Mouse (Mus musculus) gonadal fat pad, adult 2 months (tissue): ENCODE measurements around the gene Cfp. TPM values are rescaled to one million over a fixed set of nuclear protein-coding genes. Genes with fewer than 3 reads are reported as not detected.
A peak's percentile ranks its signal among the peaks of the same experiment; 100 is the strongest.

Source experiments
- DNase-seq: peaks from one replicate; pipeline ENCODE4 v3.0.0-alpha.2; 2012; ENCODE audit warnings: low read depth
- polyA plus RNA-seq: library from polyadenylated mRNA; depleted of rRNA; stranded (reverse); fragments of >200 nt; gene quantifications from 2 replicates; pipeline ENCODE4 v1.2.3, GENCODE M21; 2012; rRNA removed

Cfp gene
- polyA plus RNA-seq: 21.1 and 27.7 TPM in 2 replicates

DNA sequence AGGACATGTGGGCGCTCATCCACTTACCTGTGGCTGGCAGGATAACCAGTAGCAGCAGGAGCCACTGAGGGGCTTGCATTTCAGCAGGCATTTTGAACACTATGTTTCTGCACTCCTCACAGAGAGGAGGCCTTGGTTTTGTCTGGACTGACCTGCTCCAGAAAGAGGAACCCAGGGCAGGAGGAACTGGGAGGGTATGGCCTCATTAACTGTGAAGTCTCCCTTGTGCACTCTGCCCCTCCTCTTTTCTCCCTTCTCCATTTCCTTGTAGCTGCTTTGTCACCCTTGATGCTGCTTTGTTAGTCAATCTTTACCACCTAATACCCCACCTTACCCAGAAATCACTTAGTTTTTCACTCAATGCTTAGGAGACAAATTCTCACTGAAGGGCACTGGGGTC lies at the start of gene Cfp:
Gene Cfp, minus strand, starts transcription at position 192 of the 400 bp plus-strand sequence.
- no peak for DNase-seq

DNA sequence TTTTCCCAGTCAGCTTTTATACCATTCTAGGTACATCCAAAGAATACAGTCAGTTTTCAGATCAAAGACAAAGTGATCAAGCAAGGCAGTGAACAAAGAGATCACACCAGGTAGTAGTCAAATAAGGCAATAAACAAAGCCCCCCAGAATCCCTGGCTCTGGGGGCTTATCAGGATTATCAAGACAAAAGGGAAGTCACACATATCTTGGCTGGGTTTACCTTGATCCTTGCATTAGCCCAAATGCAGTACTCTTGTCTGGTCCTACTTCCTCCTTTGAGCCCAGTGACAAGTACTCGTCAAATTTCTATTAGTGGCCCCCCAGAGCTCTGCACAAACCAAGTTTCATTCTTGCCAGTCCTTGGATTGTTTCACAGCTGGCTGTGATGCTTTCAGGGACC lies 49.5 kb upstream of the Cfp start:
- DNase-seq: no peak

DNA sequence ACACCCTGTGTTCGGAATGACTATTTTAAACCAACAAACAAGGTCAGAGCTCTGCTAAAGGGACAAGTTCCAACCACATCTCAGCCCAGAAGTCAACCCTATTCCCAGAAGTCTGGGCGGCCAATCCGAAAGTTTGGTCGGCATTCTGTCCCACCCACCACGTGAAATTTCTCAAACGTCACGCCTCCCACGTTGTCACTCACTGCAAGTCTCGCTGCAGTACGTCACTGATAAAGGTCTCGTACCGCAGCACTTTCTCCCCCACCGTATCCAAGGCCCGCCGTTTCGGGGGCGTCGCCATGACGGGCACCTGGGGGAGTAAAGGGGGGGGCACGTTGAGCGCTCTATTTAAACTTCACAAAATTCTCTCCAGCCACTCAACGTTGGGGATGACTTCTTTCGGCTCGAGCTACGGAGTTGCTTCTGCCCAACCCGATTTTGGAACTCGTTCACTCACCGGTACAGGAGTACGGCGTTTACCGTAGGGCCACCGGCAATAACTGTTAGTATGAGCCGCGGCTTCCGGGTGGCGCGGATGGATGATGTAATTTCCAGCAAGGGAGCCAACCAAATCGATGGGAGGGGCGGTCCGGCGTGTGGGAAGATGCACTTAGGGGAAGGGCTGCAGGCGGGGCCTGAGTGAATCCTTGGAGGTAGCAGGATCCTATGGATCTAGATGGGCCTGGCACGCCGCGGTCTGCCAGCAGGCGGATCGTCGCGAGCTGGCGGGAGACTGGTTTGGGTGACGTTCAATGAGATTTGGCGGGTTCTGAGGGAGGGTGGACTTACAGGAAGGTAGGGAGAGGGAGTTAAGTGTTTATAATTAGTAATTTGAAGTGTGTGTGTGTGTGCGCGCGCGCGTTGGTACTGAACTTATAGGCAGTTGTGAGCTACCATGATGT lies 30.4 kb upstream of the Cfp start, which contains the start of gene Uxt:
Gene Uxt, minus strand, starts transcription at position 541 of the 902 bp plus-strand sequence.
- DNase-seq: peak; percentile 34

DNA sequence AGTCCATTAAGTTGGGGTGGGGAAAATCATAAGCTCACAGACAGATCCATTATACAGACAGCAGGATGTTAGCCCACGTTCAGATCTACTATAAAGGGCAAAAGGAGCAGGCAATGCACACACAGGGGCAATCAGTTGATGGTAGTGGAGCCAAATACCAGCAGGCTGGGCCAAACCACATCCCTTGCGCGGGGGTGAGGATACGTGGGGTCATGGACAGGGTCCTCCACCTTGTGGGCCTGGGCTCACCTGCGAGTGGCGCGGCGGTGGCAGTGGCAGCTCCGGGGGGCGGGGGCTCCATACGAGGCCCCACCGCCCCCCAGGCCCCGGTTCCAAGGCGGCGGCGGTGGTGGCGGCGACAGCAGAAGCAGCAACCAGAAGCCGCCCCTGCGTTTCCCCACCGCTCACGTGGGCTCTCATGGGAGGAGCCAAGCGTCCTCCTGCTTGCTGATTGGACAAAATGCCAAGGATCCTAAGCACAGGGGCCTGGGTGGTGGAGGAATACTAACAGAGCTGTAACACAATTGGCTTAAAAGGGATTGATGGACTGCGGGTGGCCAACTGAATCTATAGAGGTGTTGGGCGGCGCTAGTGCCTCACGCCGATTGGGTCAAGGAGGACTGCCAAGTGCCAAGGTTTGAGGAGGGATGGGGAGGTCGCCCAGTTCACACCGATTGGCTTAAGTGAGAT lies 19.0 kb upstream of the Cfp start, which contains the start of gene Elk1:
Gene Elk1, minus strand, starts transcription at position 418 of the 690 bp plus-strand sequence.
- peak; percentile 37 for DNase-seq

DNA sequence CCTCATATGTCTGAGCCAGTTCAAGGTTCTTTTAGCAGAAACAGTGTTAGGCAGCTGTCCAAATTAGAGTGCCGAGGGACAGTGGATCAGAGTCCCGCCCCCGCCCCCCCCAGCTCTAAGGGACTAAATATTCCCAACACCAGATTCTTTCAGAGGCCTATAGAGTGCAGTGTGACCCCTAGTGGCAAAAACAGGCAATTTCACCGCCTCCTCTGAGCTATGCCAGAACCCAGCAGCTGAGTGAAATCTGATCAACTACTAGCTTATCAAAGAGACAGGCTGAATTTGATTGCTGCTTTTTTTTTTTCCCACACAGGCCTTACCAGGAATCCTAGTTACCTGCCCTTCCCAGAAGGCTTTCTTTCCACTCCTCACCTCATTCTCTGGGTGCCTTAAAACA lies 14.7 kb upstream of the Cfp start:
- no peak for DNase-seq

DNA sequence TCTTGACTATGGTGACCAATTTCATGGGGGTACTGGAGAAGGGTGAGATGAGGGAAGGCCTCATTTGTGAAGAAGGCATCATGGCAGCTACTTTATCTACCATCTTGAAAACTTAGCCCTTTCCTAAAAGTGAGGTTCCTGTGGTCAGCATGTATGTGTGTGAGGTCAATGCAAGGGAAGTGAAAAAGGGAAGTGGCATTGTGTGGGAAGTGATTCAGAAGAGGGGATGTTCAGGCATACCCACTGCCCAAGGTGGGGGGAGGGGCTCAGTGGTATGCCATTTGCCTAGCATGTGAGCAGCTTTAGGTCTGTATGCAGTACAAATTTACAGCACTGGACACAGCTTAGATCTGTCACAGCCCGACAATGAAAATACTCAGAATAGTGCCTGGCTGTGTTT lies 608 bp upstream of the Cfp start:
- DNase-seq: no peak

DNA sequence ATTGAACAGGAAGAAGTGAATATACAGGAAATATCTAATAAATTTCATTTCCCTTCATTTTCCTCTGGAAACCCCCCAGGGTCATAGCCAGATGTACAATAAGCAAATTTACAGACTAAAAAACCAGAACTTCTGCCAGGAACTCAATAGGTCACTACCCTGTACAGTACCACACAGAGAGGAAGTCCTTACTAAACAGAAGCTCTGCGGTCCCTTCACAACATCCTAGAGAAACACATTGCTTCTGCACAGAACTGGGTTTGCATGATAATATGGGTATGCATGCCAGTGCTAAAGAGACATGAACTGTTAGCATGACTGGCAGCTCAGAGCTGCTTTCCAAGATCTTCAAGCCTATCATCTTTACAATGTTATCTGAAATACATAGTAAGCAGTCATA lies 1.5 kb downstream of the Cfp start:
- no peak for DNase-seq

DNA sequence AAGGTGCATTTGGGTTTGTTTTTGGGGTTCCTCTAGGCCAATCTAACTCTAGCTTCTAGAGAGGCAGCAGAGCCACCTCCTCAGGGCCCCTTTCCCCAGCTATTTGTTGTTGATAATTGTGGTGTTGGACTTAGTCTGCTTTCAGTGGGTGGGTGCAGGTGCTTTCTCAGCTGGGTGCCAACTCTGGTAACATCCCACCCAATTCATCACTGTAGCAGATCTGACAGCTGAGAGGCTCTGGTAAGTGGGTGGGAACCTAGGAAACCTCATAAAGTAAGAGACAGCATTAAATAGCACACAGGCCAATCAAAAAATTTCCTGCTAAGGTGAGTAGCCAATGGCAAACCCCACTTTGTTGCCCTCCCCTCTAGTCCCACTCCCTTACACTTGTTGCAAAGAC lies 6.4 kb downstream of the Cfp start:
- DNase-seq: no peak

DNA sequence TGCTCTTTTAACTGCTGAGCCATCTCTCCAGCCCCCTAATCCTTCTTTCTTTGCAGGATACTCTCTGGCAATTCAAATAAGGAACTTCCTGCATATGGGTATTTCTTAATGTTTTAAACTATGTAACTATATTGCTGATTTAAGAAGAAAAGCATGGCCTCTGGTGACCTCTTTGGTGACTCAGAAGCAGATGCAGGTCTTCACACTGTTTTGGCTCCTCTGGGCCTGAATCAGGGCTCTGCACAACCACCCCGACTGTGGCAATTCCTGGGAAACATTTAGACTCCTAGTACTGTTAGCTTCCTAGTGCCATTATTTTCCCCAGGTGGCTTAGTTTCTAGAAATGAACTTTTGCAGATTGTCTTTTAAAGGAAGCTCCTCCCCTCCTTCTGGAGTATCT lies 7.8 kb downstream of the Cfp start:
- no peak for DNase-seq

DNA sequence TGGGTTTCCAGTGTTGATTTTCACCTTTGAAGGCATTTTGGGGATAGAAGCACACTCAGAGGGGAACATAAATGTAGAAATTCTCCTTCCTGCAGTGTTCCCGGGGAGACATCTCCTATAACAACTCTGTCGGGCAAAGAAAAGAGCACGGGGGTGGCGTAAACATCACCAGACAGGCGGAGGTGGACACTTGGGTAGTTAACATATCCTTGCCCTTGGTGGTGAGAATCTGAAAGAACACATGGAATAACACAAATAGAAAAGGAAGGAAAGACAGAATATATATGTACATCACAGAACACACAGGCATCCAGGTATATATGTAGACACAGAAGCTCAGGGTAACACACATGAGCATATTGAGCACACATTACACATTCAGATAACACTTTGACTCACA lies 10.0 kb downstream of the Cfp start:
- no peak for DNase-seq

DNA sequence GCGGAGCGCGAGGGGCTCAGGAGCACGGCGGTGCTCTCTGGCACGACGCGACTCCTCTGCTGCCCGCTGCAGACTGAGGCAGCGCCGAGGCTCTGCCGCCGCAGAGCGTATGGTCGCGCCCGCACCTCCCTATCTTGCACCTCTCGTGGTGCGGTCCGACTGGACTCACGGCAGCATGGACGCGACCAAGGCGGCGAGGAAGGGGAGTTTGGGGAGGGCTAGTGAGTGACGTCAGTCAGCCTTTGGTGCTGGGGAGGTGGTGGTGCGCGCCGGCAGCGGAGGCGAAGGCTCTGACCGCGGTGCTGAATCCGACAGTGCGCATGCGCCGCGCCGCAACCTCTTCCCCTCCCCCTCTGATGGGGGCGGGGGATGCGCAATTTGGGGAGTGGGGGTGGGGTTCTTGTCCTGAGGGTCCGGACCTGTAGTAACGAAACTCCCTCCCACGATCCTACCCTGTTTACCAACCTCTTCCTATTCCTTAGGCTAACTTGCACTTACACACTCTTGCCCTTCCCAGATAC lies 10.5 kb downstream of the Cfp start, which contains the start of gene Syn1:
Gene Syn1, minus strand, starts transcription at position 161 of the 521 bp plus-strand sequence.
- no peak for DNase-seq

DNA sequence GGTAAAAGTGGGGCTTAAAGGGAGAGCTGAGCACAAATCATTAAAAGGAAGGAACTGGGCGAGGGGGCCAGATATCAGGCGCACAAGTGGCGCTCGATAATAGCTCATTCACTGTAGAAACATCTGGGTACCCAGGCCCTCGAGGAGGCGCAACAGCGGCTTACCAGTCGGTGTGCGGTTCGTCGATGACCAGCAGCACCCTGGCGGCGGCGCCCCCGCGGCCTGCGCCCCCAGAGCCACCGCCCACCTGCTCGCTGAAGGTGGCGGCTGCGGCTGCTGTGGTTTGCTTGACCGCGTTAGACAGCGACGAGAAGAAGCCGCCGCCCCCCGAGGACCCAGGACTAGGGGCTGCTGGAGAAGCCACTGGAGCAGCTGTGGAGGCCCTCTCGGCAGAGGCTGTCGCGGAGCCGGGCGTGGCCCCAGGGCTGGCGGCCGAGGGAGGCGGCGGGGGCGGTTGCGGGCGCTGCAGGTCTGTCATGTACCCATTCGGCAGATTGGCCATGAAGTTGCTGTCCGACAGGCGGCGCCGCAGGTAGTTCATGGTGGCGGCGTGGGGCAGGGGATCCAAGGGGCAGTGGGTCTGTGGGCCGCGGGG lies 11.0 kb downstream of the Cfp start:
- DNase-seq: no peak

DNA sequence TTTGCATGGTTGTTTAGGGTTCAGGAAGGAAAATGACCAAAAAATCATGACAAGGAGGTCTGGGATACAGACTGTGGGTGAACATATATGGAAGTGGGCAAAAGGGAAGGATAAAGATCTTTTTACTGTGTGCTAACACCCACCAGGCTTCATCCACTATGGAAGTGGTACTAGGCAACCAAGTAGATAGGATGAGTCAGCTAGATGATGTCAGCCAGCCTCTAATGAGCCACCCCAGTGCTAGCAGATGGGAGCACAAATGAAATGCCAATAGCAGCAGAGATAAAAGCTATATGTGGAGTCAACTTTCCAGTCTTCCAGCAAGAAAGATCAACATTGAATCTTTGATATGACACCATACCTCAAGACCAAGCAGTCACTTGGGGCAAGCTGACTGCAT lies 16.3 kb downstream of the Cfp start:
- no peak for DNase-seq

DNA sequence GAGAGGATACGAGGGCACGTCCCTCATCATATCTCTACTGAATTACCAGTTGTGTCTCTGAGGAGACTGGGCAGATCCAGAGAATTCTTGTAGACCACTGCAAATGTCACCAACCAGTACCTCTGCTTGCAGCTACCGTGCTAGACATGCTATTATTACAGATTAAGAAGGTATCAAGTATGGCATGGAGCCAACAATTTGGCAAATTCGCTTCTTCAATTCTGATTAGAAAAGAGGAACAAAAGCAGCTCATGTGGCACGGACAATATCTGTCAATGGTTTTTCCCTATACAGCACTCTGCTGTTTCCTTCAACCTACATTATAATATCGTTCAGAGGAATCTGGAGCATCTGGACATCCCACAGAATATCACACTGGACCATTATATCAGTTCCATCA lies 17.6 kb downstream of the Cfp start:
- DNase-seq: no peak

DNA sequence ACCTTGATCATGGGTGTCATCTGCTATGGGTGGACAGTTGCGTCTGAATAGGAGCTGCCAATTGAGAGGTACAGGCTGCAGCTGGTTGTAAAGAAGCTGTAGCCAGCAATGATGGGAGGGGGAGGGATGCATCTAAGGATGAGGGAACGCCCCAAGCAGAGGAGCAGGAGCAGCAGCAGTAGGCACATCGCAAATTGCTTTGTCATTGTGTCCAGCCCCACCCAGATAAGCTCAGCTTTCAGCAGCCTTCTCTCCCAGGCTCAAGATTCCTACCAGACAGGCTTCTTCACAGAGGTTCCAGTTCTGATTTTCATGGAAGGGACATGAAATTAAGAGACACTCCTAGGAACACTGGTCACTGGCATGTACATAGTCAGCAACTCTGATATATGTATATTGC lies 21.3 kb downstream of the Cfp start:
- DNase-seq: no peak

Other genes with a start within 250 kb of the Cfp start
- 202 and 217 TPM in 2 replicates for gene Cdk16, start 243.6 kb downstream of the Cfp start, polyA plus RNA-seq
- 18.4 and 23.6 TPM in 2 replicates for gene Usp11, start 227.6 kb downstream of the Cfp start, polyA plus RNA-seq
- 259 and 330 TPM in 2 replicates for gene Araf, start 133.7 kb downstream of the Cfp start, polyA plus RNA-seq
- 14.7 and 21.9 TPM in 2 replicates for gene Timp1, start 61.4 kb downstream of the Cfp start, polyA plus RNA-seq
- gene Syn1, start 10.6 kb downstream of the Cfp start, polyA plus RNA-seq: 0.18 and 0.20 TPM in 2 replicates
- gene Elk1, start 19.1 kb upstream of the Cfp start, polyA plus RNA-seq: 13.5 and 16.2 TPM in 2 replicates
- gene Uxt, start 30.5 kb upstream of the Cfp start, polyA plus RNA-seq: 29.4 and 30.8 TPM in 2 replicates
- gene Zfp182, start 130.8 kb upstream of the Cfp start, polyA plus RNA-seq: 1.4 and 1.6 TPM in 2 replicates
- gene Spaca5, start 136.9 kb upstream of the Cfp start, polyA plus RNA-seq: not detected in 2 replicates
- gene Zfp300, start 158.0 kb upstream of the Cfp start, polyA plus RNA-seq: 0.41 and 0.46 TPM in 2 replicates
- not detected in 2 replicates for gene Ssxa1, start 184.3 kb upstream of the Cfp start, polyA plus RNA-seq
- gene Gm21876, start 244.1 kb upstream of the Cfp start, polyA plus RNA-seq: not detected in 2 replicates